Comparison of ENCODE assay signal across 9 mouse cellular contexts in the genomic region with DNA sequence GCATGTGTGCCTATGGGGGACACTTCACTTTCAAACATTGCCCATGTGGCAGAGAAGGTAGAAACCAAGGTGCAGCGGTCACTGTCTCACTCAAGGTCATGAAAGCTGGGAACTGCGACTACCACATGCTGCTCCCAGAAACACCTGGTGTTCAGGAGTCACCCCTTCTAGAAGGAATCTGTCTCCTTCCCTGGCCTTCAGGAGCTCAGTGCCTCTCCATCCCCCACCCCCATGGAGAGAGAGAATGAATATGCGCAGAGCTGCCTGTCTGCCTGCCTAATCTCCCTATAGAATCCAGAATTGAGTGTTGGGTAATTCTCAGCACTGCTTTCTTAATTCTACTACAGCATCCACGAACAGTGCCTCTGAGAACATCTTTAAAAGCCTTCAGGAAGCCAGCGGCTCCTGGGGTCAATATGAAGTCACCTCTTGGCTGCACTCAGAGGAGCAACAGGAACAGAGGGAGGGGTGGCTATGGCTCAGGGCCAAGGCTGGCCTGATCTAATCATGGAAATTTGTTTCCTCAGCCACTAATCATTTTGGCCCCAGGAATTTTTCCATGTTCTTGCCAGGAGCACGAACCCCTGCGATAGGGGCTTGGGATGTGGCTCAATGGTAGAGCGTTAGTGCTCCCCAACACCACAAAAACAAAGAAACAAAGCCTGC. TPM values are rescaled to one million over a fixed set of nuclear protein-coding genes. Genes with fewer than 3 reads are reported as not detected.
DNase-seq lines count a peak whose midpoint lies in the region; ATAC-seq and TF ChIP-seq lines count a peak whose summit lies in the region.
"Had no signal": no experiment of that assay in that cellular context is flagged by ENCODE, and none has a peak within 500 bp of the region (broad histone marks: within the 10 kb centered on the region; RNA-seq: fewer than 3 reads in every experiment).

No protein-coding gene starts in this region.

- H3K9ac ChIP-seq in heart, embryonic 13.5 days: peak overlapping the region; percentile 61

- TF ChIP-seq POLR2A in thymus, adult 2 months (IDR thresholded peaks at IDR 0.05; ENCODE audit: control insufficient read depth, extremely low read depth, insufficient read depth, low read length, poor library complexity): no peak

- H3K27me3 ChIP-seq in heart, embryonic 13.5 days (replicated peaks): no peaks in the 10 kb centered on the region
- no peaks in the 10 kb centered on the region for H3K27me3 ChIP-seq in thymus, adult 2 months (ENCODE audit: control insufficient read depth, insufficient read depth, low read length)

- H3K9me3 ChIP-seq in heart, embryonic 13.5 days: no peaks in the 10 kb centered on the region

- peak overlapping the region; percentile 48 for H3K4me2 ChIP-seq in heart, embryonic 13.5 days

- no peaks in the 10 kb centered on the region for H3K36me3 ChIP-seq in heart, embryonic 13.5 days
- no peaks in the 10 kb centered on the region for H3K36me3 ChIP-seq in thymus, adult 2 months (ENCODE audit: control insufficient read depth, insufficient read depth, low read length)

- WGBS in heart, embryonic 13.5 days: 33% methylated on average over 8 of the region's 8 CpGs
- 79% methylated on average over 8 of the region's 8 CpGs for WGBS in thymus, adult 2 months

- peak overlapping the region; percentile 92 for H3K27ac ChIP-seq in heart, embryonic 13.5 days (replicated peaks)
- no peak overlapping the region for H3K27ac ChIP-seq in thymus, adult 2 months (ENCODE audit: control insufficient read depth, insufficient read depth, low read length)

- peak; percentile 23; the same call in 1 of the 2 replicates for ATAC-seq in heart, embryonic 13.5 days (ENCODE audit: extremely low read depth, insufficient number of reproducible peaks, low FRiP score, low TSS enrichment)

- TF ChIP-seq CTCF in thymus, adult 2 months (IDR thresholded peaks at IDR 0.05; ENCODE audit: borderline replicate concordance, control insufficient read depth, extremely low read depth, insufficient read depth, low read length, poor library complexity): no peak

- peak; percentile 63 for DNase-seq in urinary bladder, postnatal 14 days (ENCODE audit: low spot score)
- DNase-seq in urinary bladder, postnatal 10 days (ENCODE audit: low spot score): no peak
- peak; percentile 85 to 91 for DNase-seq in kidney, postnatal 25 days
- no peak for DNase-seq in thymus, adult 2 months
- no peak for DNase-seq in layer of hippocampus, adult 9-11 months
- DNase-seq in layer of hippocampus, postnatal 36 days: no peak
- no peak for DNase-seq in left cerebral cortex, postnatal 25 days (ENCODE audit: low spot score in 2 of 2)

- H3K4me3 ChIP-seq in heart, embryonic 13.5 days: peak overlapping the region; percentile 12; the same call in 1 of the 2 replicates
- H3K4me3 ChIP-seq in thymus, adult 2 months (ENCODE audit: control insufficient read depth, insufficient read depth, low read length): no peak overlapping the region
- H3K4me3 ChIP-seq: megakaryocyte, embryonic 14.5 days had no signal

- H3K4me1 ChIP-seq in heart, embryonic 13.5 days: peaks cover 96% of the 10 kb centered on the region
- no peaks in the 10 kb centered on the region for H3K4me1 ChIP-seq in thymus, adult 2 months (replicated peaks; ENCODE audit: control insufficient read depth, insufficient read depth, low read length)
- H3K4me1 ChIP-seq: megakaryocyte, embryonic 14.5 days had no signal

- intact Hi-C loops in left cerebral cortex, postnatal 25 days (cut with DNase I): no loop called here

RNA-seq across cellular contexts. Expression of a gene that starts 24.7 kb away (rescaled TPM):
- polyA plus RNA-seq in heart, embryonic 13.5 days (2015; fragmentation: Nextera tagmentation; extraction: Ambion mirVana): 16.4 and 16.5 TPM in 2 replicates
- polyA plus RNA-seq in thymus, adult 2 months (2012; rRNA removed): 0.65 and 0.71 TPM in 2 replicates
- total RNA-seq in layer of hippocampus, postnatal 36 days (2021): under 1 TPM; 0.65 to 0.91 TPM
- total RNA-seq in left cerebral cortex, postnatal 25 days (2021): 1 to 10 TPM; 1.2 to 1.3 TPM

Comparison
In these comparisons a context has a peak if more than half of its experiments do, and no peak if none do; other contexts are left out.
1. DNase-seq: peak in urinary bladder, postnatal 14 days (single experiment) and kidney, postnatal 25 days (2 of 2); none in urinary bladder, postnatal 10 days (single experiment), thymus, adult 2 months (single experiment), layer of hippocampus, adult 9-11 months (single experiment), layer of hippocampus, postnatal 36 days (0 of 2) and left cerebral cortex, postnatal 25 days (0 of 2).